Mouse (Mus musculus): Measurements from ENCODE around the gene Fam89a. TPM values are rescaled to one million over a fixed set of nuclear protein-coding genes. Genes with fewer than 3 reads are reported as not detected.

The Fam89a gene
- polyA plus RNA-seq, 1 experiment from 2014 or later = 1.6 TPM

GRCm38 (mm10) chr8:124758544-124758943, 6.9 kb upstream of the Fam89a start:
- H3K27ac ChIP-seq (ENCODE audit: low read length) = no peak overlapping the region
- no peaks in the 10 kb centered on the region for H3K36me3 ChIP-seq (ENCODE audit: control insufficient read depth, insufficient read depth)
- no peak overlapping the region for H3K9ac ChIP-seq (ENCODE audit: low read length)
- no peak for ATAC-seq (replicated peaks; ENCODE audit: extremely low read depth, insufficient read depth, low FRiP score)
- no peaks in the 10 kb centered on the region for H3K27me3 ChIP-seq (ENCODE audit: control insufficient read depth, insufficient read depth, low read length)
- 51% methylated on average over 3 of the region's 3 CpGs for WGBS
- H3K4me3 ChIP-seq (ENCODE audit: low read length) = no peak overlapping the region
- no peak overlapping the region for H3K4me2 ChIP-seq (ENCODE audit: low read depth, low read length)
- peaks cover 3% of the 10 kb centered on the region; the same call in 1 of the 2 replicates for H3K4me1 ChIP-seq (ENCODE audit: control insufficient read depth, insufficient read depth, low read length)
- 0 out of 2 replicates have a peak, but pooled peaks cover 4% of the 10 kb centered on the region for H3K9me3 ChIP-seq (replicated peaks; ENCODE audit: control insufficient read depth, low read length)

- no peak overlapping the region for H3K4me2 ChIP-seq (ENCODE audit: low read depth, low read length)
- no peak for ATAC-seq (replicated peaks; ENCODE audit: extremely low read depth, insufficient read depth, low FRiP score)
- 0 out of 2 replicates have a peak, but pooled peaks cover 4% of the 10 kb centered on the region for H3K9me3 ChIP-seq (replicated peaks; ENCODE audit: control insufficient read depth, low read length)
- H3K27me3 ChIP-seq (ENCODE audit: control insufficient read depth, insufficient read depth, low read length) = peaks cover 15% of the 10 kb centered on the region
- no peaks in the 10 kb centered on the region for H3K36me3 ChIP-seq (ENCODE audit: control insufficient read depth, insufficient read depth)
- no peak overlapping the region for H3K4me3 ChIP-seq (ENCODE audit: low read length)
- H3K9ac ChIP-seq (ENCODE audit: low read length) = no peak overlapping the region
- no peak overlapping the region for H3K27ac ChIP-seq (ENCODE audit: low read length)
- 64% methylated on average over 5 of the region's 5 CpGs for WGBS
- peaks cover 8% of the 10 kb centered on the region; the same call in 1 of the 2 replicates for H3K4me1 ChIP-seq (ENCODE audit: control insufficient read depth, insufficient read depth, low read length)
Observed at GRCm38 (mm10) chr8:124756601-124757000, 5.0 kb upstream of the Fam89a start.

GRCm38 (mm10) chr8:124756153-124756552, 4.5 kb upstream of the Fam89a start:
- ATAC-seq (replicated peaks; ENCODE audit: extremely low read depth, insufficient read depth, low FRiP score) = no peak
- H3K4me2 ChIP-seq (ENCODE audit: low read depth, low read length) = no peak overlapping the region
- WGBS = 44% methylated on average over 2 of the region's 2 CpGs
- H3K27ac ChIP-seq (ENCODE audit: low read length) = no peak overlapping the region
- no peaks in the 10 kb centered on the region for H3K36me3 ChIP-seq (ENCODE audit: control insufficient read depth, insufficient read depth)
- peaks cover 8% of the 10 kb centered on the region; the same call in 1 of the 2 replicates for H3K4me1 ChIP-seq (ENCODE audit: control insufficient read depth, insufficient read depth, low read length)
- H3K9ac ChIP-seq (ENCODE audit: low read length) = no peak overlapping the region
- H3K4me3 ChIP-seq (ENCODE audit: low read length) = no peak overlapping the region
- peaks cover 19% of the 10 kb centered on the region for H3K27me3 ChIP-seq (ENCODE audit: control insufficient read depth, insufficient read depth, low read length)
- 0 out of 2 replicates have a peak, but pooled peaks cover 4% of the 10 kb centered on the region for H3K9me3 ChIP-seq (replicated peaks; ENCODE audit: control insufficient read depth, low read length)

GRCm38 (mm10) chr8:124755481-124755880, 3.8 kb upstream of the Fam89a start:
- Histone ChIP-seq H3K36me3 (ENCODE audit: control insufficient read depth, insufficient read depth) (no peaks in the 10 kb centered on the region), H3K9me3 (replicated peaks; ENCODE audit: control insufficient read depth, low read length) (0 out of 2 replicates have a peak, but pooled peaks cover 4% of the 10 kb centered on the region), H3K27me3 (ENCODE audit: control insufficient read depth, insufficient read depth, low read length) (peaks cover 26% of the 10 kb centered on the region), H3K4me2 (ENCODE audit: low read depth, low read length) (no peak overlapping the region), H3K4me1 (ENCODE audit: control insufficient read depth, insufficient read depth, low read length) (peaks cover 12% of the 10 kb centered on the region), H3K4me3 (ENCODE audit: low read length) (no peak overlapping the region), H3K9ac (ENCODE audit: low read length) (no peak overlapping the region), H3K27ac (ENCODE audit: low read length) (no peak overlapping the region)
- no peak for ATAC-seq (replicated peaks; ENCODE audit: extremely low read depth, insufficient read depth, low FRiP score)
- 74% methylated on average over 8 of the region's 8 CpGs for WGBS

- no peak overlapping the region for H3K4me2 ChIP-seq (ENCODE audit: low read depth, low read length)
- no peak for ATAC-seq (replicated peaks; ENCODE audit: extremely low read depth, insufficient read depth, low FRiP score)
Observed at GRCm38 (mm10) chr8:124754792-124755190, 3.2 kb upstream of the Fam89a start.

GRCm38 (mm10) chr8:124754101-124754791, 2.6 kb upstream of the Fam89a start:
- H3K4me1 ChIP-seq (ENCODE audit: control insufficient read depth, insufficient read depth, low read length) = peaks cover 12% of the 10 kb centered on the region
- H3K36me3 ChIP-seq (ENCODE audit: control insufficient read depth, insufficient read depth) = no peaks in the 10 kb centered on the region
- H3K9ac ChIP-seq (ENCODE audit: low read length) = no peak overlapping the region
- H3K4me3 ChIP-seq (ENCODE audit: low read length) = no peak overlapping the region
- H3K27me3 ChIP-seq (ENCODE audit: control insufficient read depth, insufficient read depth, low read length) = peaks cover 36% of the 10 kb centered on the region
- no peak overlapping the region for H3K27ac ChIP-seq (ENCODE audit: low read length)
- no peak for ATAC-seq (replicated peaks; ENCODE audit: extremely low read depth, insufficient read depth, low FRiP score)
- no peak overlapping the region for H3K4me2 ChIP-seq (ENCODE audit: low read depth, low read length)
- H3K9me3 ChIP-seq (replicated peaks; ENCODE audit: control insufficient read depth, low read length) = no peaks in the 10 kb centered on the region
- whole genome bisulfite sequencing = 30% methylated on average over 11 of the region's 11 CpGs

More at GRCm38 (mm10) chr8:124754792-124755190, 3.2 kb upstream of the Fam89a start:
- Histone ChIP-seq H3K27ac (ENCODE audit: low read length) (no peak overlapping the region), H3K4me1 (ENCODE audit: control insufficient read depth, insufficient read depth, low read length) (peaks cover 12% of the 10 kb centered on the region), H3K27me3 (ENCODE audit: control insufficient read depth, insufficient read depth, low read length) (peaks cover 32% of the 10 kb centered on the region), H3K9ac (ENCODE audit: low read length) (no peak overlapping the region), H3K9me3 (replicated peaks; ENCODE audit: control insufficient read depth, low read length) (0 out of 2 replicates have a peak, but pooled peaks cover under 1% of the 10 kb centered on the region), H3K4me3 (ENCODE audit: low read length) (no peak overlapping the region), H3K36me3 (ENCODE audit: control insufficient read depth, insufficient read depth) (no peaks in the 10 kb centered on the region)
- WGBS = 41% methylated on average over 4 of the region's 4 CpGs

- ATAC-seq (replicated peaks; ENCODE audit: extremely low read depth, insufficient read depth, low FRiP score) = no peak
- Histone ChIP-seq H3K4me3 (ENCODE audit: low read length) (no peak overlapping the region), H3K9ac (ENCODE audit: low read length) (no peak overlapping the region), H3K27me3 (ENCODE audit: control insufficient read depth, insufficient read depth, low read length) (peaks cover 37% of the 10 kb centered on the region), H3K27ac (ENCODE audit: low read length) (no peak overlapping the region), H3K4me2 (ENCODE audit: low read depth, low read length) (peak overlapping the region; percentile 94), H3K36me3 (ENCODE audit: control insufficient read depth, insufficient read depth) (no peaks in the 10 kb centered on the region), H3K4me1 (ENCODE audit: control insufficient read depth, insufficient read depth, low read length) (peaks cover 12% of the 10 kb centered on the region), H3K9me3 (replicated peaks; ENCODE audit: control insufficient read depth, low read length) (no peaks in the 10 kb centered on the region)
- WGBS = 50% methylated on average over 21 of the region's 21 CpGs
Observed at GRCm38 (mm10) chr8:124752325-124752862, 762 bp upstream of the Fam89a start.

- no peaks in the 10 kb centered on the region for H3K9me3 ChIP-seq (replicated peaks; ENCODE audit: control insufficient read depth, low read length)
- peaks cover 37% of the 10 kb centered on the region for H3K27me3 ChIP-seq (ENCODE audit: control insufficient read depth, insufficient read depth, low read length)
- peak overlapping the region; percentile 68 for H3K4me3 ChIP-seq (ENCODE audit: low read length)
- peak overlapping the region; percentile 94 for H3K4me2 ChIP-seq (ENCODE audit: low read depth, low read length)
- peak overlapping the region; percentile 68 for H3K9ac ChIP-seq (ENCODE audit: low read length)
- no peaks in the 10 kb centered on the region for H3K36me3 ChIP-seq (ENCODE audit: control insufficient read depth, insufficient read depth)
- no peak overlapping the region for H3K27ac ChIP-seq (ENCODE audit: low read length)
- under 1% methylated on average over 31 of the region's 31 CpGs for WGBS
- peaks cover 12% of the 10 kb centered on the region for H3K4me1 ChIP-seq (ENCODE audit: control insufficient read depth, insufficient read depth, low read length)
- ATAC-seq (replicated peaks; ENCODE audit: extremely low read depth, insufficient read depth, low FRiP score) = peak; percentile 25; the same call in 1 of the 2 replicates
Observed at GRCm38 (mm10) chr8:124751191-124751590, 441 bp downstream of the Fam89a start.

- 67% methylated on average over 13 of the region's 13 CpGs for WGBS
- ATAC-seq (replicated peaks; ENCODE audit: extremely low read depth, insufficient read depth, low FRiP score) = no peak
- H3K36me3 ChIP-seq (ENCODE audit: control insufficient read depth, insufficient read depth) = no peaks in the 10 kb centered on the region
Observed at GRCm38 (mm10) chr8:124746661-124747060, 5.0 kb downstream of the Fam89a start.

More at GRCm38 (mm10) chr8:124746661-124747060, 5.0 kb downstream of the Fam89a start:
- no peak overlapping the region for H3K27ac ChIP-seq (ENCODE audit: low read length)
- peaks cover 23% of the 10 kb centered on the region for H3K27me3 ChIP-seq (ENCODE audit: control insufficient read depth, insufficient read depth, low read length)
- no peaks in the 10 kb centered on the region for H3K9me3 ChIP-seq (replicated peaks; ENCODE audit: control insufficient read depth, low read length)
- H3K4me2 ChIP-seq (ENCODE audit: low read depth, low read length) = no peak overlapping the region
- H3K4me1 ChIP-seq (ENCODE audit: control insufficient read depth, insufficient read depth, low read length) = peaks cover 5% of the 10 kb centered on the region; the same call in 1 of the 2 replicates
- H3K4me3 ChIP-seq (ENCODE audit: low read length) = no peak overlapping the region
- no peak overlapping the region for H3K9ac ChIP-seq (ENCODE audit: low read length)
